Comparison of ENCODE assay signal across 8 mouse cellular contexts in genomic region chr4:63215993-63216531, GRCm38 (mm10). TPM values are rescaled to one million over a fixed set of nuclear protein-coding genes. Genes with fewer than 3 reads are reported as not detected.
DNase-seq lines count a peak whose midpoint lies in the region; ATAC-seq lines count a peak whose summit lies in the region.

No protein-coding gene starts in this region.

- peak overlapping the region; percentile 71 for H3K4me3 ChIP-seq in heart, embryonic 15.5 days
- peak overlapping the region; percentile 83 for H3K4me3 ChIP-seq in stomach, embryonic 15.5 days (replicated peaks)

- no peaks in the 10 kb centered on the region for H3K9me3 ChIP-seq in heart, embryonic 15.5 days (replicated peaks)
- no peaks in the 10 kb centered on the region for H3K9me3 ChIP-seq in stomach, embryonic 15.5 days

- peaks cover 36% of the 10 kb centered on the region for H3K27me3 ChIP-seq in heart, embryonic 15.5 days
- H3K27me3 ChIP-seq in stomach, embryonic 15.5 days (replicated peaks) = no peaks in the 10 kb centered on the region; the same call in 1 of the 2 replicates

- H3K4me2 ChIP-seq in heart, embryonic 15.5 days = peak overlapping the region; percentile 99
- H3K4me2 ChIP-seq in stomach, embryonic 15.5 days = peak overlapping the region; percentile 96

- peak; percentile 24 to 26 for DNase-seq in lung, adult 18-20 months
- DNase-seq in lung, postnatal 25 days (ENCODE audit: low spot score) = no peak
- DNase-seq in embryo, embryonic 11.5 days (ENCODE audit: low read depth, low spot score) = peak; percentile 32
- DNase-seq in kidney, postnatal 10 days = peak; percentile 81

- 4% methylated on average over 24 of the region's 24 CpGs for WGBS in heart, embryonic 15.5 days
- 2% methylated on average over 24 of the region's 24 CpGs for WGBS in stomach, embryonic 15.5 days

- H3K9ac ChIP-seq in heart, embryonic 15.5 days = peak overlapping the region; percentile 71
- peak overlapping the region; percentile 88 for H3K9ac ChIP-seq in stomach, embryonic 15.5 days

- ATAC-seq in heart, embryonic 15.5 days (replicated peaks; ENCODE audit: insufficient number of reproducible peaks, insufficient read depth, low FRiP score, low read depth) = peak; percentile 43
- ATAC-seq in megakaryocyte-erythroid progenitor cell, adult 5-6 weeks (replicated peaks; ENCODE audit: low FRiP score, low TSS enrichment, poor library complexity, severe bottlenecking) = 0 out of 2 replicates have a peak, but pooled peaks have one; percentile 37
- peak; percentile 12; the same call in 1 of the 2 replicates for ATAC-seq in stomach, embryonic 15.5 days (ENCODE audit: insufficient read depth, low FRiP score, low read depth)
- no peak for ATAC-seq in activated CD4-positive, CD25-positive, alpha-beta regulatory T cell, adult 4 months

- no peaks in the 10 kb centered on the region for H3K36me3 ChIP-seq in heart, embryonic 15.5 days
- no peaks in the 10 kb centered on the region for H3K36me3 ChIP-seq in stomach, embryonic 15.5 days

- H3K27ac ChIP-seq in heart, embryonic 15.5 days = peak overlapping the region; percentile 58
- peak overlapping the region; percentile 79 for H3K27ac ChIP-seq in stomach, embryonic 15.5 days

- peaks cover 44% of the 10 kb centered on the region for H3K4me1 ChIP-seq in heart, embryonic 15.5 days (replicated peaks)
- H3K4me1 ChIP-seq in stomach, embryonic 15.5 days = peaks cover 28% of the 10 kb centered on the region

RNA-seq across cellular contexts. Expression of gene Col27a1, which starts 2.3 kb away (rescaled TPM):
- polyA plus RNA-seq in heart, embryonic 15.5 days (2015; fragmentation: Nextera tagmentation; extraction: Ambion mirVana) = 4.4 and 6.1 TPM in 2 replicates
- 1.2 TPM in 1 of 2 replicates, not detected in the other for total RNA-seq in megakaryocyte-erythroid progenitor cell, adult 5-6 weeks (2014; fragmentation: Nextera tagmentation)
- not detected in 2 replicates for total RNA-seq in megakaryocyte-erythroid progenitor cell, adult 5-6 weeks (2017)
- 17.4 and 18.6 TPM in 2 replicates for polyA plus RNA-seq in stomach, embryonic 15.5 days (2015; fragmentation: Nextera tagmentation; extraction: Ambion mirVana)
- under 1 TPM; 0.45 to 0.60 TPM for polyA plus RNA-seq in activated CD4-positive, CD25-positive, alpha-beta regulatory T cell, adult 4 months (2017; shearing (Covaris generic))

RNA-seq across cellular contexts. Expression of gene Kif12, which starts 44.1 kb away (rescaled TPM):
- polyA plus RNA-seq in heart, embryonic 15.5 days (2015; fragmentation: Nextera tagmentation; extraction: Ambion mirVana) = 0.13 and 0.48 TPM in 2 replicates
- total RNA-seq in megakaryocyte-erythroid progenitor cell, adult 5-6 weeks (2014; fragmentation: Nextera tagmentation) = not detected in 2 replicates
- total RNA-seq in megakaryocyte-erythroid progenitor cell, adult 5-6 weeks (2017) = not detected in 2 replicates
- polyA plus RNA-seq in stomach, embryonic 15.5 days (2015; fragmentation: Nextera tagmentation; extraction: Ambion mirVana) = 31.6 and 39.0 TPM in 2 replicates
- not detected for polyA plus RNA-seq in activated CD4-positive, CD25-positive, alpha-beta regulatory T cell, adult 4 months (2017; shearing (Covaris generic))

Comparison
In these comparisons a context has a peak if more than half of its experiments do, and no peak if none do; other contexts are left out.
1. RNA of gene Kif12, which starts 44.1 kb away (polyA plus RNA-seq): 31.6 to 39.0 TPM in stomach, embryonic 15.5 days; 0.13 to 0.48 TPM in heart, embryonic 15.5 days and not detected in activated CD4-positive, CD25-positive, alpha-beta regulatory T cell, adult 4 months; every median in the first group is over 10 times any median in the second.